Mouse (Mus musculus): ENCODE results near the gene Helz. TPM values are rescaled to one million over a fixed set of nuclear protein-coding genes. Genes with fewer than 3 reads are reported as not detected.

Helz gene
- polyA plus RNA-seq, 1 experiment from 2014 or later, result 19.7 TPM

GRCm38 (mm10) chr11:107707897-107708610, 160.3 kb downstream of the Helz start:
- ATAC-seq (ENCODE audit: insufficient number of reproducible peaks, insufficient read depth, low FRiP score, low TSS enrichment), result no peak
- Histone ChIP-seq H3K4me2 (replicated peaks) (no peak overlapping the region), H3K9ac (no peak overlapping the region), H3K27ac (no peak overlapping the region), H3K9me3 (no peaks in the 10 kb centered on the region), H3K4me1 (peaks cover 8% of the 10 kb centered on the region; the same call in 1 of the 2 replicates), H3K27me3 (no peaks in the 10 kb centered on the region; the same call in 1 of the 2 replicates), H3K36me3 (no peaks in the 10 kb centered on the region), H3K4me3 (no peak overlapping the region)
- WGBS, result 58% methylated on average over 20 of the region's 20 CpGs

- Histone ChIP-seq H3K9me3 (no peaks in the 10 kb centered on the region), H3K27ac (no peak overlapping the region), H3K4me2 (replicated peaks) (no peak overlapping the region), H3K27me3 (no peaks in the 10 kb centered on the region; the same call in 1 of the 2 replicates), H3K4me3 (no peak overlapping the region), H3K9ac (no peak overlapping the region), H3K4me1 (no peaks in the 10 kb centered on the region), H3K36me3 (no peaks in the 10 kb centered on the region)
- WGBS, result 59% methylated on average over 3 of the region's 3 CpGs
- no peak for ATAC-seq (ENCODE audit: insufficient number of reproducible peaks, insufficient read depth, low FRiP score, low TSS enrichment)
Observed at GRCm38 (mm10) chr11:107710379-107710778, 162.6 kb downstream of the Helz start.

GRCm38 (mm10) chr11:107714368-107714767, 166.6 kb downstream of the Helz start:
- H3K27ac ChIP-seq, result no peak overlapping the region
- H3K4me1 ChIP-seq, result no peaks in the 10 kb centered on the region
- ATAC-seq (ENCODE audit: insufficient number of reproducible peaks, insufficient read depth, low FRiP score, low TSS enrichment), result no peak
- H3K27me3 ChIP-seq, result no peaks in the 10 kb centered on the region
- H3K4me3 ChIP-seq, result no peak overlapping the region
- H3K4me2 ChIP-seq (replicated peaks), result no peak overlapping the region
- 78% methylated on average over 7 of the region's 7 CpGs for WGBS
- no peak overlapping the region for H3K9ac ChIP-seq
- no peaks in the 10 kb centered on the region for H3K9me3 ChIP-seq
- H3K36me3 ChIP-seq, result no peaks in the 10 kb centered on the region

- Histone ChIP-seq H3K27me3 (no peaks in the 10 kb centered on the region), H3K4me1 (no peaks in the 10 kb centered on the region), H3K4me3 (no peak within 1 kb of the TSS), H3K4me2 (replicated peaks) (no peak within 1 kb of the TSS), H3K9me3 (no peaks in the 10 kb centered on the region), H3K27ac (no peak within 1 kb of the TSS), H3K36me3 (no peaks in the 10 kb centered on the region), H3K9ac (no peak within 1 kb of the TSS)
- no peak for ATAC-seq (ENCODE audit: insufficient number of reproducible peaks, insufficient read depth, low FRiP score, low TSS enrichment)
- 78% methylated on average over 16 of the region's 16 CpGs for WGBS
Observed at GRCm38 (mm10) chr11:107716332-107716938, 168.7 kb downstream of the Helz start, which contains the start of gene Cacng1. Cacng1 (minus strand) TSS chr11:107716522.

GRCm38 (mm10) chr11:107720264-107721021, 172.7 kb downstream of the Helz start:
- H3K27ac ChIP-seq, result no peak overlapping the region
- H3K4me2 ChIP-seq (replicated peaks), result no peak overlapping the region
- H3K36me3 ChIP-seq, result no peaks in the 10 kb centered on the region
- no peak for ATAC-seq (ENCODE audit: insufficient number of reproducible peaks, insufficient read depth, low FRiP score, low TSS enrichment)
- no peak overlapping the region for H3K9ac ChIP-seq
- 85% methylated on average over 9 of the region's 9 CpGs for WGBS
- no peaks in the 10 kb centered on the region for H3K27me3 ChIP-seq
- H3K4me3 ChIP-seq, result no peak overlapping the region
- no peaks in the 10 kb centered on the region for H3K9me3 ChIP-seq
- no peaks in the 10 kb centered on the region for H3K4me1 ChIP-seq

- H3K27me3 ChIP-seq, result no peaks in the 10 kb centered on the region
- no peaks in the 10 kb centered on the region for H3K4me1 ChIP-seq
- no peak overlapping the region for H3K9ac ChIP-seq
- no peaks in the 10 kb centered on the region for H3K9me3 ChIP-seq
- no peak for ATAC-seq (ENCODE audit: insufficient number of reproducible peaks, insufficient read depth, low FRiP score, low TSS enrichment)
- WGBS, result 85% methylated on average over 7 of the region's 7 CpGs
- no peak overlapping the region for H3K4me2 ChIP-seq (replicated peaks)
- H3K36me3 ChIP-seq, result no peaks in the 10 kb centered on the region
- no peak overlapping the region for H3K27ac ChIP-seq
- H3K4me3 ChIP-seq, result no peak overlapping the region
Observed at GRCm38 (mm10) chr11:107721057-107721456, 173.3 kb downstream of the Helz start.

GRCm38 (mm10) chr11:107724603-107725002, 176.9 kb downstream of the Helz start:
- 85% methylated on average over 8 of the region's 8 CpGs for WGBS
- Histone ChIP-seq H3K4me1 (0 out of 2 replicates have a peak, but pooled peaks cover 3% of the 10 kb centered on the region), H3K27ac (no peak overlapping the region), H3K4me2 (replicated peaks) (no peak overlapping the region), H3K27me3 (no peaks in the 10 kb centered on the region), H3K9me3 (no peaks in the 10 kb centered on the region), H3K36me3 (no peaks in the 10 kb centered on the region), H3K4me3 (no peak overlapping the region), H3K9ac (no peak overlapping the region)
- ATAC-seq (ENCODE audit: insufficient number of reproducible peaks, insufficient read depth, low FRiP score, low TSS enrichment), result no peak

- no peak for ATAC-seq (ENCODE audit: insufficient number of reproducible peaks, insufficient read depth, low FRiP score, low TSS enrichment)
- H3K27me3 ChIP-seq, result no peaks in the 10 kb centered on the region
- no peak overlapping the region for H3K27ac ChIP-seq
Observed at GRCm38 (mm10) chr11:107728073-107728863, 180.5 kb downstream of the Helz start.

GRCm38 (mm10) chr11:107729141-107729540, 181.4 kb downstream of the Helz start:
- H3K9ac ChIP-seq, result no peak overlapping the region
- 0 out of 2 replicates have a peak, but pooled peaks cover 3% of the 10 kb centered on the region for H3K4me1 ChIP-seq
- H3K4me3 ChIP-seq, result no peak overlapping the region
- no peak overlapping the region for H3K4me2 ChIP-seq (replicated peaks)
- no peaks in the 10 kb centered on the region for H3K9me3 ChIP-seq
- no peak overlapping the region for H3K27ac ChIP-seq
- H3K36me3 ChIP-seq, result peaks cover 1% of the 10 kb centered on the region; the same call in 1 of the 2 replicates
- H3K27me3 ChIP-seq, result no peaks in the 10 kb centered on the region
- WGBS, result 79% methylated on average over 7 of the region's 7 CpGs
- ATAC-seq (ENCODE audit: insufficient number of reproducible peaks, insufficient read depth, low FRiP score, low TSS enrichment), result no peak

More at GRCm38 (mm10) chr11:107728073-107728863, 180.5 kb downstream of the Helz start:
- Histone ChIP-seq H3K4me2 (replicated peaks) (no peak overlapping the region), H3K9me3 (no peaks in the 10 kb centered on the region), H3K4me1 (0 out of 2 replicates have a peak, but pooled peaks cover 3% of the 10 kb centered on the region), H3K36me3 (no peaks in the 10 kb centered on the region), H3K9ac (no peak overlapping the region), H3K4me3 (no peak overlapping the region)
- 73% methylated on average over 13 of the region's 13 CpGs for WGBS

- Histone ChIP-seq H3K4me1 (0 out of 2 replicates have a peak, but pooled peaks cover 3% of the 10 kb centered on the region), H3K4me3 (no peak overlapping the region), H3K9ac (no peak overlapping the region), H3K27me3 (no peaks in the 10 kb centered on the region), H3K9me3 (no peaks in the 10 kb centered on the region), H3K36me3 (peaks cover 11% of the 10 kb centered on the region), H3K4me2 (replicated peaks) (no peak overlapping the region), H3K27ac (no peak overlapping the region)
- WGBS, result 82% methylated on average over 4 of the region's 4 CpGs
- ATAC-seq (ENCODE audit: insufficient number of reproducible peaks, insufficient read depth, low FRiP score, low TSS enrichment), result no peak
Observed at GRCm38 (mm10) chr11:107730940-107731339, 183.2 kb downstream of the Helz start.

- Histone ChIP-seq H3K36me3 (peaks cover 13% of the 10 kb centered on the region), H3K4me1 (0 out of 2 replicates have a peak, but pooled peaks cover 3% of the 10 kb centered on the region), H3K4me2 (replicated peaks) (no peak overlapping the region), H3K9ac (no peak overlapping the region), H3K27me3 (no peaks in the 10 kb centered on the region), H3K27ac (no peak overlapping the region), H3K9me3 (no peaks in the 10 kb centered on the region), H3K4me3 (no peak overlapping the region)
- ATAC-seq (ENCODE audit: insufficient number of reproducible peaks, insufficient read depth, low FRiP score, low TSS enrichment), result no peak
- WGBS, result 82% methylated on average over 5 of the region's 5 CpGs
Observed at GRCm38 (mm10) chr11:107731498-107731897, 183.8 kb downstream of the Helz start.

Measured in embryonic facial prominence, embryonic 12.5 days (tissue).